ENCODE assay signal across 8 mouse cellular contexts in genomic region chr12:108162036-108162435, GRCm38 (mm10). TPM values are rescaled to one million over a fixed set of nuclear protein-coding genes. Genes with fewer than 3 reads are reported as not detected.
A peak's percentile ranks its signal among the peaks of the same experiment; 100 is the strongest.
DNase-seq lines count a peak whose midpoint lies in the region; ATAC-seq lines count a peak whose summit lies in the region.

No protein-coding gene starts in this region.

- no peak overlapping the region for H3K4me2 ChIP-seq in hindbrain, embryonic 11.5 days (replicated peaks; ENCODE audit: low read depth, low read length)
- H3K4me2 ChIP-seq in hindbrain, embryonic 16.5 days (ENCODE audit: low read length), result no peak overlapping the region
- no peak overlapping the region for H3K4me2 ChIP-seq in forebrain, embryonic 15.5 days (replicated peaks)

- H3K36me3 ChIP-seq in hindbrain, embryonic 11.5 days (ENCODE audit: control insufficient read depth, insufficient read depth, low read length), result 0 out of 2 replicates have a peak, but pooled peaks cover 3% of the 10 kb centered on the region
- no peaks in the 10 kb centered on the region for H3K36me3 ChIP-seq in hindbrain, embryonic 16.5 days (ENCODE audit: control insufficient read depth, insufficient read depth, low read length)
- H3K36me3 ChIP-seq in forebrain, embryonic 15.5 days, result peaks cover 23% of the 10 kb centered on the region

- no peak overlapping the region for H3K4me3 ChIP-seq in hindbrain, embryonic 11.5 days (ENCODE audit: low read depth, low read length)
- no peak overlapping the region for H3K4me3 ChIP-seq in hindbrain, embryonic 16.5 days (ENCODE audit: low read length)
- H3K4me3 ChIP-seq in forebrain, embryonic 15.5 days, result no peak overlapping the region

- H3K4me1 ChIP-seq in hindbrain, embryonic 11.5 days (replicated peaks; ENCODE audit: control insufficient read depth, insufficient read depth, low read length), result no peaks in the 10 kb centered on the region; the same call in 1 of the 2 replicates
- H3K4me1 ChIP-seq in hindbrain, embryonic 16.5 days (ENCODE audit: control insufficient read depth, insufficient read depth, low read depth, low read length), result no peaks in the 10 kb centered on the region
- no peaks in the 10 kb centered on the region for H3K4me1 ChIP-seq in forebrain, embryonic 15.5 days

- H3K9me3 ChIP-seq in hindbrain, embryonic 11.5 days (ENCODE audit: control insufficient read depth, low read length), result no peaks in the 10 kb centered on the region
- no peaks in the 10 kb centered on the region for H3K9me3 ChIP-seq in hindbrain, embryonic 16.5 days (ENCODE audit: control insufficient read depth, low read length)
- no peaks in the 10 kb centered on the region for H3K9me3 ChIP-seq in forebrain, embryonic 15.5 days

- 91% methylated on average over 1 of the region's 1 CpGs for WGBS in hindbrain, embryonic 11.5 days
- WGBS in hindbrain, embryonic 16.5 days, result 92% methylated on average over 1 of the region's 1 CpGs
- WGBS in forebrain, embryonic 15.5 days, result 96% methylated on average over 1 of the region's 1 CpGs

- no peak overlapping the region for H3K27ac ChIP-seq in hindbrain, embryonic 11.5 days (ENCODE audit: low read depth, low read length)
- no peak overlapping the region for H3K27ac ChIP-seq in hindbrain, embryonic 16.5 days (ENCODE audit: low read depth, low read length)
- no peak overlapping the region for H3K27ac ChIP-seq in forebrain, embryonic 15.5 days (replicated peaks)

- no peaks in the 10 kb centered on the region for H3K27me3 ChIP-seq in hindbrain, embryonic 11.5 days (ENCODE audit: control insufficient read depth, insufficient read depth, low read length)
- no peaks in the 10 kb centered on the region for H3K27me3 ChIP-seq in hindbrain, embryonic 16.5 days (replicated peaks; ENCODE audit: control insufficient read depth, insufficient read depth, low read length)
- H3K27me3 ChIP-seq in forebrain, embryonic 15.5 days, result no peaks in the 10 kb centered on the region

- ATAC-seq in hindbrain, embryonic 11.5 days (ENCODE audit: low FRiP score), result no peak
- ATAC-seq in hindbrain, embryonic 16.5 days, result no peak
- ATAC-seq in forebrain, embryonic 15.5 days (replicated peaks), result no peak

- peak; percentile 43 for DNase-seq in hindbrain, embryonic 11.5 days (ENCODE audit: low spot score)
- DNase-seq in ovary, postnatal 36 days (ENCODE audit: low spot score), result peak; percentile 18
- no peak for DNase-seq in ovary, postnatal 10 days (ENCODE audit: low spot score)
- peak; percentile 13 for DNase-seq in embryo, embryonic 11.5 days (ENCODE audit: low read depth, low spot score)
- peak; percentile 30 for DNase-seq in thymus, postnatal 0 days (ENCODE audit: low spot score)
- no peak for DNase-seq in spleen, postnatal 4 days (ENCODE audit: low spot score in 2 of 2)

- H3K9ac ChIP-seq in hindbrain, embryonic 11.5 days (ENCODE audit: low read depth, low read length), result no peak overlapping the region
- no peak overlapping the region for H3K9ac ChIP-seq in hindbrain, embryonic 16.5 days (ENCODE audit: low read depth, low read length)
- H3K9ac ChIP-seq in forebrain, embryonic 15.5 days (replicated peaks), result no peak overlapping the region

RNA-seq across cellular contexts. Expression of gene Setd3, which starts 17.1 kb away (rescaled TPM):
- polyA plus RNA-seq in hindbrain, embryonic 11.5 days (2014; fragmentation: Nextera tagmentation; extraction: Ambion mirVana), result 90.7 and 92.1 TPM in 2 replicates
- polyA plus RNA-seq in hindbrain, embryonic 16.5 days (2015; fragmentation: Nextera tagmentation; extraction: Ambion mirVana), result 93.6 and 97.6 TPM in 2 replicates
- polyA plus RNA-seq in thymus, postnatal 0 days (2015; fragmentation: Nextera tagmentation; extraction: Ambion mirVana), result 82.6 and 83.6 TPM in 2 replicates
- polyA plus RNA-seq in forebrain, embryonic 15.5 days (2015; fragmentation: Nextera tagmentation; extraction: Ambion mirVana), result 98.3 and 108 TPM in 2 replicates

RNA-seq across cellular contexts. Expression of gene Ccnk, which starts 17.3 kb away (rescaled TPM):
- polyA plus RNA-seq in hindbrain, embryonic 11.5 days (2014; fragmentation: Nextera tagmentation; extraction: Ambion mirVana), result 8.6 and 10.6 TPM in 2 replicates
- polyA plus RNA-seq in hindbrain, embryonic 16.5 days (2015; fragmentation: Nextera tagmentation; extraction: Ambion mirVana), result 2.2 and 2.6 TPM in 2 replicates
- polyA plus RNA-seq in thymus, postnatal 0 days (2015; fragmentation: Nextera tagmentation; extraction: Ambion mirVana), result 4.0 and 4.7 TPM in 2 replicates
- 3.3 and 3.7 TPM in 2 replicates for polyA plus RNA-seq in forebrain, embryonic 15.5 days (2015; fragmentation: Nextera tagmentation; extraction: Ambion mirVana)

Comparison
In these comparisons a context has a peak if more than half of its experiments do, and no peak if none do; other contexts are left out.
1. DNase-seq: peak in hindbrain, embryonic 11.5 days (single experiment), ovary, postnatal 36 days (single experiment), embryo, embryonic 11.5 days (single experiment) and thymus, postnatal 0 days (single experiment); none in ovary, postnatal 10 days (single experiment) and spleen, postnatal 4 days (0 of 2).